Mouse (Mus musculus): ENCODE measurements around the gene C1qtnf2.
A peak's percentile ranks its signal among the peaks of the same experiment; 100 is the strongest.

The C1qtnf2 gene

DNA sequence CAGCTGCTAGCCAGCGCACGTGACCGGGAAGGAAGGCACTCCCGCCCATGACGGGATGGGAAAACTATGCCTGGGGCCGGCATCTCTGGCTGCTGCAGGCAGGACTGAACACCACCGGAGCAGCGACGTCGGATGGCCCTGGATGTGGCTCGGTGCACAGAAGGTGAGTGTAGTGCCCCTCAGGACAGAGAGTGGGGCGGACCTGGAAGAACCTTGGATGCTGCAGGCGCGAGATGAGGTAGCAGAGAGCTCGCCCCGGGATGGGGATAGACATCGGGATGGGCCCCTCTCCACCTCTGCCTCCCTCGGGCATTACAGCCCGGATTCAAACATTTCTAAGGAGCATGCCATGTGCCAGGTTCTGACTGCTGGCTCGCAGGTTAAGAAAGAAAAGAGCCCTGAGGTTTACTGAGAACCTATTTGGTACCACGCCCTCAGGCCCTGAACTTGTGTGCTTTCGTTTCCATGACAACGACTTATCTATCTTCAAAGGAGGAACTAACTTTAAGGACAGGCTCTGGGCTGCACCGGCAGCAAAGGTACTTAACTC lies at the start of gene C1qtnf2:
TSS of gene C1qtnf2 (plus strand) at position 52 of the 550 bp plus-strand sequence.
- peak; percentile 60 to 76 for DNase-seq (ENCODE audit: inconsistent age in 2 of 2, low spot score in 1 of 2)

DNA sequence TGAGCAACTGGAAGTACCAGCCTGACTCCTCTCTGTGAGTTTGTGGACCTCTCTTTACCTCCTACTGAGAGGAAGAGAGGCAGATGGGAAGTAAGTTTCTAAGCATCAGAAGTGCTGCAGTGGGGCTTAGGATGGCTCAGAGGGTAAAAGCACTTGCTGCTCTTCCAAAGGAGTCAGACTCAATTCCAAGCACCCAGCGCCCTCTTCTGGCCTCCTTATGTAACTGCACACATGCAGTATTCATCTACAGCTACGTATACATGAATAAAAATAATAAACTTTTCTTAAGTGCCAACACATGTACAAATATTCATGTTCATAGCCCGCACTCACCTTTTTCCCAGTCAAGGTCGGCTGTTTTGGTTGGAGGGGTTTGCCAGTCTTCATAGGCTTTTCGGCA lies 49.7 kb upstream of the C1qtnf2 start:
- DNase-seq (ENCODE audit: inconsistent age in 2 of 2, low spot score in 1 of 2) = no peak

DNA sequence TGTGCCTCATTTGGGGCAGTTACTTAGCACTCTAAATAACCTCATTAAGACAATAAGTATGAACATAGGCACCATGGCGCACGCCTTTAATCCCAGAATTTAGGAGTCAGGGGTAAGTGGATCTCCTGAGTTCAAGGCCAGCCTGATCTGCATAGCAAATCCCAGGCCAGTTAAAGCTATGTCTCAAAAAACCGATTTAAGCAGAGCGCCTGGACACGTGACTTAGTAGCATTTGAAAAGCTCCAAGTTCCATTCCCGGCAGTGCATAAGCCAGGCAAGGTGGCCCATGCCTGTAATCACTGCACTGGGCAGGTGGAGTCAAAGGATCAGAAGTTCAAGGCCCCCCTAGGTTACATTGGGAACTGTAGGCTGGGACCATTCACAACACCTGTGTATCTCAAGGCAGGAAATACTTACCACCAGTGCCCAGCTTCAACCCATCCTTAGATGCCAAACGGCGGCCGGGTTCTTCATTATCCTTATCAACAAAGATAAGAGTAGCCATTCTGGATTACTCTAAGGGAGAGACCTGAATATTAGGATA lies 48.8 kb upstream of the C1qtnf2 start:
- no peak for DNase-seq (ENCODE audit: inconsistent age in 2 of 2, low spot score in 1 of 2)

DNA sequence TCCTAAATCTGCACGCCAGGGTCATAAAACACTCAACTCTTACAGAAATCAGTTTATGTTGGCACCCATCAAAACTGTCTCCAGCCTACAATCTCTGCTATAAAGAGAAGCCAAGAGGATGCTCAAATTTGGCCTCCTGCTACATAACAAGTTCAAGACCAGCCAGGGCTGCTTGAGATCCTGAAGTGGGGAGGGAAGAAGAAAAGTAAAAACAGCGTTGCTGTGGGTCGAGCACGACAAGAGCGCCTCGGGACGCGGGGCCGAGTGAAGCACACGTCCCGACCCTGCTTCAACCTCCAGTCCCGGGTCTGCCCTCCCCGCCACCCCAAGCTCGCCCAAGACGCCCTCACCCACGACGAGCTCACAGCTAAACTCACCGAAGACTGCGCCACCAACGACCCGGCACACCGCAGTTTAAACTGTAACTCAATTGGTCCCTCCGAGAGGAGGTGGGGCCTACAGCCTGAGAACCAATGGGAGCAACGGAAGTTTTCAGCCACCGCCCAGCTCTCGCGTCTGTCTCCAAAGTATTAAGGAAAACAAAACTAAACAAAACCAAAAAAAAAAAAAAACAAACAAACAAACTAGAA lies 48.2 kb upstream of the C1qtnf2 start, which contains the start of gene Pttg1:
TSS of gene Pttg1 (minus strand) at position 428 of the 590 bp plus-strand sequence.
- peak; percentile 86 to 93 for DNase-seq (ENCODE audit: inconsistent age in 2 of 2, low spot score in 1 of 2)

DNA sequence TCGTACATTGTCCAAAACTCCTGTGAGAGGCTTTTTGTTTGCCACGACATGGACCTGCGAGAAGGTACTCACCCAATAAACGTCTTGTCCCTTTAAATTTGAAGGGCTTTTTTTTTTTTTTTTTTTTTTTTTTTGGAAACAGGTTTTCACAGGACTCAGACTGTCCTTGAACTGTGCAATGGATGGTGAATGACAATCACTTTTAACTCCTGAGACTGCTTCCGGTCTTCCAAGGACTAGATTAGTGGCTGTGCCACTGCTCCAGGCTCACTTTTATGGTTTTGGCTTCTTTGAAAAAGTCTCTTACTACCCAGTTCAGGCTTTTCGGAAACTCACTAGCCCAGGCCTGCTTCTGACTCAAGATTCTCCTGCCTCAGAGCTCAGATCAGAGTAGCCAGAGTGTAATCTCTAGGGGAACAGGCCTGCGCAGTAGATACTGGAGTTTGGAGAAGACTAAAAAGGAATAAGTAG lies 47.6 kb upstream of the C1qtnf2 start:
- DNase-seq (ENCODE audit: inconsistent age in 2 of 2, low spot score in 1 of 2) = peak; percentile 42 to 85

DNA sequence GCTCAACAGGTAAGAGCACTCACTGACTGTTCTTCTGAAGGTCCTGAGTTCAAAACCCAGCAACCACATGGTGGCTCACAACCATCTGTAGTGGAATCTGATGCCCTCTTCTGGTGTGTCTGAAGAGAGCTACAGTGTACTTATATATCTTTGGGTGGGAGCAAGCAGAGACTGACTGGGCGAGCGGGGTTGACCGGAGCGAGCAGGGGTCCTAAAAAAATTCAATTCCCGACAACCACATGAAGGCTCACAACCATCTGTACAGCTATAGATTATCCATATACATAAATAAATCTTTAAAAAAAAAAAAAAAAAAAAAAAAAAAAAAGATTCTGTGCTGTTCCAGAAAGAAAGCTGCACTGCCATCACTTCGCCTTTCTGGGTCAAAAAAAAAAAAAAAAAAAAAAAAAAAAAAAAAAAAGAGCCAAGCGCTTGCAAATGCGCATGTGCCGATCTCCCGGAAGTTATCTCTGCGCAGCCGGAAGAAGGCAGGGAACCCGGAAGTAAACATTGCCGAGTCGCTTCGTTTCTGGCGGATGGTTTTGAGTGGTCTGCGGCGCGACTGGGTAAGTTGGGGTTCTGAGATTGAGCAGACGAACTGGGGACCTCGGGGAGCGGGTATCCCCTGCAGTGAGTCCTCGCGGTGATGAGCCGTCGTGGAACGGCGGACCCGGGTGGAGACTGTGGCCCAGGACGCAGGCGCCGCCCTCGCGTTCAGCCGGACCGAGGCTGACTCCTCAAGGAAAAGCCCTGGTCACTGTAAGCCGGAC lies 40.6 kb upstream of the C1qtnf2 start, which contains the start of gene Slu7:
TSS of gene Slu7 (plus strand) at position 491 of the 770 bp plus-strand sequence.
- peak; percentile 80 to 92 for DNase-seq (ENCODE audit: inconsistent age in 2 of 2, low spot score in 1 of 2)

DNA sequence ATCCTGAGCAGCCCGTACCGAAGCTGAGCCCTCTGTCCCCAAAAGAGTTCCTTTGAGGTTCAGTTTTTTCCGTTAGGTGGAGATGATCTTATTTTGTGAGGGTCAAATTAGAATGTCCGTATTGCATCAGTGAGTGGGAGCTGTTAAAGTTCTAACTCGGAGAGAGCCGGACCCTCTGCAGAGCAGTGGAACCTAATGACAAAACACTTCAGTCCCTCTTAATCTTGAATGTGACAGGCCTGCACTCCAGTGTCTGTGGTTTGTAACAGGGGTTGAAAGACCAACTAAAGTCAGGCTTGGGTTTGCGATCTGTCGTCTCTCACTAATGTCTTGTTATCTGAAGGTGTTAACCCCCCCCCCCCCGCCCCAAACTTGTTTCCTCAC lies 40.1 kb upstream of the C1qtnf2 start:
- DNase-seq (ENCODE audit: inconsistent age in 2 of 2, low spot score in 1 of 2) = no peak

DNA sequence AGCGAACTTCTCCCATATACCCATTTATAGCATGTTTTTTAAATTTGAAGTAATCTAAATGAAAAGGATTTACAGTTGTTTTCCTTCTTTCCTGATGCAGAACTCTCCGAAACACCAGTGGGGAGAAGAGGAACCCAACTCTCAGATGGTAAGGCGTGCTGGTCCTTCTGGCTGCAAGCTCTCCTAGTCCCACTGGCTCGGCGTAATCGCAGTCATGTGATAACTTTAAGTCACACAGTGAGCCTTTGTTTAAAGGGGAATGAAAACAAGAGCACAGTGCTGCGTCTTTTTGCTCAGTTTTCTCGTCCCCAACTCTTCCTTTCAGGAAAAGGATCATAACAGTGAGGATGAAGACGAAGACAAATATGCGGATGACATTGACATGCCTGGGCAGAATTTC lies 33.0 kb upstream of the C1qtnf2 start:
- no peak for DNase-seq (ENCODE audit: inconsistent age in 2 of 2, low spot score in 1 of 2)

DNA sequence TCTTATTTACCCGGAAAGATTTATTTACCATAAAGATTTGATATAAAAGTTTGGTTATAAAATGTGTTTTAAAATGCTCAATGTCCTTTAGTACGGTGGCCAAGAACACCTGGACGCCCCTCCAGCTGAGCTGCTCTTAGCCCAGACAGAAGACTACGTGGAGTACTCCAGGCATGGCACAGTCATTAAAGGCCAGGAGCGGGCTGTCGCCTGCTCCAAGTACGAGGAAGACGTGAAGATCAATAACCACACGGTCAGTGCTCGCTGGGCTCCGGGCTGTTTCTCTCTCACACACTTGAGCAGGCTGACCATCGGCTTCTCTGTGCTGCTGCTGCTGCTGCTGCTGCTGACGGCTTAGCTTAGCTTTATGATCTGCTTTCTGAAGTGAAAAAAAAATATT lies 30.9 kb upstream of the C1qtnf2 start:
- no peak for DNase-seq (ENCODE audit: inconsistent age in 2 of 2, low spot score in 1 of 2)

DNA sequence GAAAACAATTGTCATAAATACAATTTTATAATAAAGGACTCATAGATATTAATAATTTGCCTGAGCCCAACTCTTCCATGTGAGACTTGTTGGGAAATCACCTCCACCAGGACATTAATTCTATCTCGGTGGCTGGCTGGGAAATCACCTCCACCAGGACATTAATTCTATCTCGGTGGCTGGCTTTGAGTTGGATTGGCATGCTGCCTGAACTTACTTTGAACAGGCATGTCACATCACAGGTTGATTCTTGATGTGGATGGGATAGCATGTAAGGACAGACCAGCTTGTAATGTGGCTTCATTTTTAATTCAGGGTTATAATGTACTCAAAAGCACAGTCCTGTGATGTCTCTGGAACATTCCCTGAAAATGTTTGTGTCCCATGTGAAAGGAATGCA lies 24.2 kb upstream of the C1qtnf2 start:
- DNase-seq (ENCODE audit: inconsistent age in 2 of 2, low spot score in 1 of 2) = no peak

DNA sequence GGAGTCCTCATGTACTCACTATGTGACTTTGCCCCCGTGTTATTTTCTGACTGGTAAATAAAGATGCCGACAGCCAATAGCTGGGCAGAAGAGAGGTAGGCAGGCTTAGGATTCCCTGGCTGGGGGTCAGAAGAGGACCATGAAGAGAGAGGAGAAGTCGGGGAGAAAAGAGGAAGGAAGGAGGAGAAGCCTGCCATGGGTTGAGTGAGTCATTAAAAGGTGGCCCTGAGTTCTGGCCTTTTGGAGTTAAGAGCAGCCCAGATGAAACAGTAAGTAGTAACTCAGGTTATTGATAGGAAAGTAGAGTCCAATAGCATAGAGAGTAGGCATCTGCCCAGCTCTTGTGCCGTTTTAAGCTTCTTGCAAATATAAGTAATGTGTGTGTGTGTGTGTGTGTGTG lies 22.8 kb upstream of the C1qtnf2 start:
- DNase-seq (ENCODE audit: inconsistent age in 2 of 2, low spot score in 1 of 2) = no peak

DNA sequence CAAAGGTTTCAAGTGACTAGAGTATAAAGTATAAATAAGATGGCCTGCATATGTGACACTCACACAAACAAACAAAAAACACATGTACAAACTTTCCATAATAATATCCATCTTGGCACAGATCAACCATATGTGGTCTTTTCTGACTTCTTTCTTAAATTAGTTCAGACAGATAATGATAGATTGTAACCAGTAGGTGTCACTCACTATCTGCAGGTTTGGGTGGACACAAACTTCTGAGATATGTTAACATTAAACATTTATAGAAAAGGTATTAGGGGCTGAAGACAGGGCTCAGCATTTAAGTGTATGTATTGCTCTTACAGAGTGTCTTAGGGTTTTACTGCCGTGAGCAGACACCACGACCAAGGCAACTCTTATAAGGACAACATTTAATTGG lies 21.8 kb upstream of the C1qtnf2 start:
- no peak for DNase-seq (ENCODE audit: inconsistent age in 2 of 2, low spot score in 1 of 2)

DNA sequence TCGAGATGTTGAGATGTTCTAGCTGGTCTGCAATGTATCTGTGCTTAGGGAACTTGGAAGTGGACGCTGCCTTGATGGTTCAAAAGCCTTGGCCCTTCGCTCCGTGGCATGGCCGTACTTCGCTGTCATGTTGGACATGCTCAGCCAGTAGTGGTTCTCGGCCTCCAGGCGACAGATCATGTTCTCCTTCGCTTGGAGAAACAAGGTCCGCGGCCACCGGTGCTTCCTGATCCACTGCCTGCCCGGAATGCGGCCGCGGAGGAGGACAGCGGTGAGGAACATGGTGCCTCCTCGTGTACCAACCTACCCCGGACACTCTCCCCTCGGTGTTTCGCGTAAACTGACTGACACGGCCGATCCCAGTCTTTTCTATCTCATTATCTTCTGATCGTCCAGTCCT lies 10.9 kb upstream of the C1qtnf2 start:
- DNase-seq (ENCODE audit: inconsistent age in 2 of 2, low spot score in 1 of 2) = no peak

DNA sequence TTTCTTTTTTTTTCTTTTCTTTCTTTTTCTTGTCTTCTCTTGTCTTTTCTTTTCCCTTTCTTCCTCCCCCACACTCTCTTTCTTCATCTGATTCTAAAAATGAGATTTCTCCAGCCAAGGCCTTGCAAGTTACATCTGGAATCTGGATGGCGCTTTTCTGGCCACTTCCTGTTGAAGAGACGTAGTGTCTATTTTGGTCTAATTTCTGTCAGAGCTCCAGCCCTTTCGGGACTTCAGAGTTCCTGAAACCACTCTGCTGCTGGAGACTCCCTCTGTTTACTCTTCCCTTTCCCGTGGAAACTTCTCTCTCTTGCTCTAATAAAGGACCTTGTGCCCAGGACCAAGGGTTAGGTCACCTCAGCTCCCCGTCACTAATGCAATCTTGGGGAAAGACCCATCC lies 4.0 kb upstream of the C1qtnf2 start:
- DNase-seq (ENCODE audit: inconsistent age in 2 of 2, low spot score in 1 of 2) = peak in 1 of 2 experiments; percentile 46

DNA sequence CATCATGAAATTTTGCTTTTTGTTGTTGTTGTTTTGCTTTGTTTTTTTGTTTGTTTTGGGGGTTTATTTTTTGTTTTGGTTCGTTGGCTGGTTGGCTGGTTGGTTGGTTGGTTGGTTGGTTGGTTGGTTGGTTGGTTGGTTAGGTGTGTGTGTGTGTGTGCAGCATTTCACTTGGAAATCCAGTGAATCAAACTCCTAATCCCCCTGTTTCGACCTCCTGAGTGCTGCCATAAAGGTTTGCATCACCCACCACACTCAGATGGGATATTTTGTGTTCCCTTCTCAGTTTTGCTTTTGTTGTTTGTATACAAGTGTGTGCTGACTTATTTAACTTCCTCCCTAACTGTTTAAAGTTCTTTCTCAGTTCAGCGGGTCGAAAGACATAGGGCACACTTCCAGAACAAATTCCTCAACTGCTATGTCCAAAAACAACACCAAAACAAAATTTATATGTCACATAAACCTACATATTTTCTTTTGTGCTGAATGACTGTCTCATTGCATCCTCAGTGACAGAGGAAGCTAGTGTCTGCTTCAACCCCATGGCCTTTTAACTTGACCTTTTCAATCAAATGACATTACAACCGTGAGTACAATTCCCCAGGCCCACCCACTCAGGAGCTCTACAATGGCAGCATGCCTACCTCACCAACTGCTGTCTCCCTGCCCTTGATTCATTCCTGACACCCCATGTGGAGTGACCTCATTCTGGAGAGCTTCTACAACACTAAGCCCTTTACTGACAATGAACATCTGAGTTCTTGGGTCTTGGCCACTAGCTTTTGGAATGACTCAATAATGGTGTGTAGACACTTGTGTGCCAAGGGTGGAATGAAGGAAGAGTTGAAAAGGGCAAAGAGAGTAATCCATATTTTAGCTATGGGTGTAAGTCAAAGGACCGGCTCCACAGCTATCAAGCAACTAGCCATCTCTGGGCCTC lies 2.9 kb upstream of the C1qtnf2 start:
- DNase-seq (ENCODE audit: inconsistent age in 2 of 2, low spot score in 1 of 2) = peak in 1 of 2 experiments; percentile 70

DNA sequence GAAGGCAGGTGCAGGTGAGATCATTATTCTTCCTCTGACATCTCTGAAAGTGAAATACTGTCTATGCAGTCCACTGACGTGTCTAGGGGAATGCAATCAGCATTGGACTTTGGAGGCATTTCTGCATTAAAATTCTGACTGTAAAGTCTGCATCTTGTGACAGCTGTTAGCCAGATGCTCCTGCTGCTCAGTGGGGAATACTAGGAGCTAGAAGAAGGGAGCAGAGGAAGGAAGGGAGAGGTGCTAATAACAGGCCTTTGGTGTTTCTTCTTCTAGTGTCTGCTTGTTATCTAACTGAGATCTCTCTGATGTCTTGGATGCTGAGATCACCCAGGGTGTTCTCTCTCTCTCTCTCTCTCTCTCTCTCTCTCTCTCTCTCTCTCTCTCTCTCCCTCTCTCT lies 961 bp upstream of the C1qtnf2 start:
- DNase-seq (ENCODE audit: inconsistent age in 2 of 2, low spot score in 1 of 2) = no peak

DNA sequence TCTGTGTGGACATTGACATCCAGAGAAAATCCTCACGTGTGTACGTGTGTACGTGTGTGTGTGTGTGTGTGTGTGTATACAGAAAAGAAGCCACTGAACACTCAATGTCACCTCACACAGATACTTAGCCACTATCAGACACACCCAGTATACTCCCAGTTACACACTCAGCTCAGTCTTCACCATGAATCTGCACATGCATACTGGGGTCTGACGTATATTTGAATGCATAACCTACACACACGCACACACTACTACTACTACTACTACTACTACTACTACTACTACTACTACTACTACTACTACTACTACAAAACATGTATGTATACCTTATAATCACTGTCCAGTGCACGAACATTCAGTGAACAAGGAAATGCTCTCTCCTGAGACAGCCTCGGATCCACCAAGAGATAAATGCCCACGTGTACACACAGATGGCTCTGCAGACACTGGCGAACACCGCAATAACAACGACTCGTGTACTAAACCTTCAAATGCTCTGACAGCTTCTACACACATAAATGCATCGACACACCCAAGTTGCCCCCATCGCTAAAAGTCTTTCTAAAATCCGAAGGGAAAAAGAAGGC lies 346 bp upstream of the C1qtnf2 start:
- DNase-seq (ENCODE audit: inconsistent age in 2 of 2, low spot score in 1 of 2) = no peak

DNA sequence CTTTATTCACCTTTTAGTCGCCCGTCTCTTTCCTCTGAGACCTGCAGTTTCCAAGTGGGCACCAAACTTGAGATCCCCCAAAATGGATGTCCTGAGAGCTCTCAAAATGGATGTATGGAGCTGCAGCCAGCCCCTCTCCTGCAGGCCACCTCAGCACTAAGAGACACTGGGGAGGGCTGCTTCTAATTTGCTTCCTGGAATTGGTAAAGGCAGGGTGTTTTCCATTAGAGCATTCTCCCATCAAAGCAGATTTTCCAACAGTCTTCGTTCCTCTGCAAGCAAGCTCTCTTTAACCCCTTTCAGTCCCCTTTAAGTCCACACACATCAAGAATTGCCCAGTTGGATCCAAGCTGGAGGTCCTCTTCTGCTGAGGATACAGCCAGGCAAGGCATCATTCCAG lies 5.3 kb downstream of the C1qtnf2 start:
- DNase-seq (ENCODE audit: inconsistent age in 2 of 2, low spot score in 1 of 2) = no peak

DNA sequence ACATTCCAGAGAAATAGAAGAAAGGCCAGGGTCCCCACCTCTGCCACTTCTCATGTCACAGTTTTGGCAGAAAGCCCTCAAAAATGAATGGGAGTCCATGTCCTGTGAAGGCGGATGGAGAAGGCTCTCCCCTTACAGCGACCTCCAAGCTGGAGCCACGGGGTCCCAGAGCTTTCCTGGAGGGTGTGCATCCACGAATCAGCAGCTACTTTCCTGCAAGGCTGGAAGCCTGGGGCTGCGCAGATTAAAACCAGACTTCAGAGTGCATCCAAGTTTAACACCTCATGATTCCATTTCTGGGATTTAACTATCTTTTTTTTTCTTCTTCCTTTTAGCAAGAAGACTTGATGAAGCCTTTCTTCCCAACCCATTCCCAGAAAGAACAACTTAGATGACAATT lies 6.5 kb downstream of the C1qtnf2 start:
- no peak for DNase-seq (ENCODE audit: inconsistent age in 2 of 2, low spot score in 1 of 2)
